Mouse (Mus musculus): ENCODE results near the gene Rdh11.
"Not testable (repeated sequence)": the region's sequence is repeated elsewhere in the genome, so short reads cannot be mapped to it uniquely, and the experiment has no call there.

Rdh11 gene

DNA sequence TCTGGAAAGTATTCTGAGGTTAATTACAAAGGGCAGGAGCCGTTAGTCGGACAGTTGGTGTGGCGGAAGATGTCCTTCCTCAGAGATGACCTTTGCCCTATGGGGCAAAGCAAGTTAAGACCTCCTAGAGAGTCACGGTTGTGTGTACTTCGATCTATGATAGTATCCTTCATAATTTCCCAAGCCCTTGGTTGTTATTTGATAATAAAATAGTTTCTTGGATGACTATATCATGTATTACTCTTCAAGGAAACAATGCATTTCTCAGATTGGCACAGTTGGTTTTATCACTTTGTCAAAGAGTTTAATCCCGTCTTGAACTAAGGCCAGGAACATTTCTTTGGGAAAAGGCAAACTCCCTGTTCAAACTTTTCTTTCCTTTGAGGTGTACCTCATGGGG lies at the start of gene Rdh11:
Gene Rdh11 (minus strand): TSS at position 101 of the 400 bp plus-strand sequence.
- DNase-seq (ENCODE audit: low spot score): no peak

DNA sequence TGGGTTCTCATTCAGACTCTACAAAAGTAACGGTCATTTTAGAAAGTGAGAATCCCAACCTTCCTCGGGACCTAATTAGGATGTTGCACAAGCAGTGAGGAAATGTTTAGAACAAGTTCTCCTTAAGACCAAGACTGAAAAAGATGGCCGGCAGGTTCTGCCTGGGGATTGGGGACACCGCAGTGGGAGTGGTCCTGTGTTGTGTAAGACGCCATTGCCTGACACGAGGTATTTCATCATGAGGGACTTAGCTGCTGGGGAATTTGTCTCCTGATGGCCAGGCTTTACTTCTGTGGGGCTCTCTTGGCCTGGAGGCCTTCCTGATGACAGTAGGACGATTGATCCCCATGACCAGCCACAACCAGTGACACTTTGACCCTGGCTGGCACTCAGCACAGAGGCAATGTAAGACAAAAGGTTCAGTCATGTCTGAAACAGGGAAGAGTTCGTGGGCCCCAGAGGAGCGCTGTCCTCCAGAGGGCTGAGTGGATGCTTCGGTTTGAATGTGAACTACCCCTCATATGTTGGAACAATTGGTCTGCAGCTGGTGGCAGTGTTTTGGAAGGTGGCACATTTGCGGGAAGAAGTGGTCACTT lies 43.5 kb upstream of the Rdh11 start:
- DNase-seq (ENCODE audit: low spot score): no peak

- no peak for DNase-seq (ENCODE audit: low spot score)
These were observed 25.4 kb upstream of the Rdh11 start for GRCm38 (mm10) chr12:79217511-79217910.

DNA sequence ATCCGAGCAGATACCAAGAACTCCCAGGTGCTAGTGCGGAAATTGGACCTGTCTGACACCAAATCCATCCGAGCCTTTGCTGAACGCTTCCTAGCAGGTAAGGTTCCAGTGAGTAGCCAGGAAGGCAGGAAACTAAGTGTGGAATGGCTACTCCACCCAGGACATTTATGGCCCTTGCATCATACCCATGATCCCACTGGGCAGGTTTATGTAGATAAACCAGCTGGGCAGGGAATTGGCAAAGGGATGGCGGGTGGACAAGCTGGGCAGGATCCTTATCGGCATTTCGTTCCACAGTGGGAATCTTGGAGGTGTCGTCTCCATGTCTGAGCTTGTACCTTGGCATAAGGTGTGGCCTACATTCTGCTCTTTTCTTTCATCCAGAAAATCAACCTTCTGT lies 19.4 kb upstream of the Rdh11 start:
- DNase-seq (ENCODE audit: low spot score): no peak

DNA sequence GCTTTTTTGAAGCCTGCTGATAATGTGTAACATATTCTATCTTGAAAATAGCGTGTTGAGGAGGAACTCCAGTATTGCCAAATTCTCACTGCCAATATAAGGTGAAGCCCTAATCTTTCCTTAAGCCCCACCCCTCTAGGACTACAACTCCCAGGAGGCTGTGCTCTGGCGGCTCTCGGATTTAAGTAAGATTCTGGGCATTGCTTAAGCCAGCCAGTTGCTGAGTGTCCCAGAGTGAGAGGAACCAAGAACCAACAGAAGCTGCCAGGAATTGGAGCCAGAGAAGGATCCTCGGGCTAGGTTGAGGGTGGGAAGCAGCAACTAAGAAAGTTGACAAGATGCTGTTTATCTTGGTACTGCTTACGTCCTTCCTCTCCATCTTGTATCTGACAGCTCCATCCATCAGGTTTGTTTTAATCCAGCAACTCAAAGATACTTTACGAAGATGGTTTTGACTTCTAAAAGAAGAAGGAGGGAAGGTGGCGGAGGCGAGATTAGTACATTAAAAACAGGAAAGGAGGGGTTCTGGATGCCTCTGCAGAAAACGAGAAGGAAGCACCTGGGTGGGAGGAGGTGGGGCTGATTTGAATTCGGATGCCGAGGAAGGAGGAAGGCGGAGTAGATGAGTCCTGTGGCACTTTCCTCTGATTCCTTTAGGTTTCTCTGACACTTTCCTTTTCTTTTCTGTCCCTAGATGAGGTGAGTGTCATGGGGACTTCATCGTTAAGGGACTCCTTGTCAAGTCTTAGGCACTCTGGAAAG lies 16.8 kb upstream of the Rdh11 start, which contains the start of gene Rdh12:
Gene Rdh12 (plus strand): TSS at position 212 of the 762 bp plus-strand sequence.
- DNase-seq (ENCODE audit: low spot score): peak; percentile 3

- no peak for DNase-seq (ENCODE audit: low spot score)
These were observed 9.8 kb upstream of the Rdh11 start for GRCm38 (mm10) chr12:79201882-79202281.

DNA sequence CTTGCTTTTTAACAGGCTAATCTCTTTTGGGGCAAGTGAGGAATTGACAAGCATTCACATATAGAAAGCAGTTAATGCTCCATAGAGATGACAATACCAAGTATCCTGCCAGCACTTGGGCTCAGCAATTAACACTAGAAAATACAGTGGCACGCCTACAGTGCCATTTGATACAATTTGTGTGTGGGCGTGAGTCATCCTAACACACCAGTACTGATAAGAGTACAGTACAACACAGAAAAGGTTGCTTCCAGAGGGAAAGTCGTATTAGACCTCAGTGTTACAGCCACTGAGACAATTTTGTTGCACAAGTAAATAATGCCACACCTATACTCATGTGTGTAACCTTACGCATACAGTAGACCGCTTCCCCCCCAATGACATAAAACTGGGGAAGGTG lies 5.0 kb upstream of the Rdh11 start:
- DNase-seq (ENCODE audit: low spot score): no peak

- DNase-seq (ENCODE audit: low spot score): peak; percentile 21
These were observed 1.3 kb upstream of the Rdh11 start for GRCm38 (mm10) chr12:79193441-79193840.

DNA sequence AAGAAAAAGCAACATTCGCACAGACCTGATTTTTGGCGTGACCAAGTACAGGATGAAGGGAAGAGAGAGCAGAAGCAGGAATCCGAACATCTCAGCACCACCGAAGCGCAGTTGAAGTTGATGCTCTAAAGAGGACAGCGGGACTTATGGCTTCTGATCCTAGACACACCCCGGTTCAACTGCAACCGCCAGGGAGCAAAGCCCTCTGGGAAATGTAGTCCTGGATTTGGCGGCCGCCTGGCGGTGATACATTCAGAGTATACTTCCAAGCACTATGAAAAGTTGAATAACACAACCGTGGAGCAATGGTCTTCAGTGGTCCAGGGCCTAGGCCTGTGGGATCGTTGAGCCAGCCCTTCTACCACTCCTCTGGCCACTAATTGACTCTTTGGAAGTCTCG lies 392 bp downstream of the Rdh11 start:
- DNase-seq (ENCODE audit: low spot score): peak; percentile 18

DNA sequence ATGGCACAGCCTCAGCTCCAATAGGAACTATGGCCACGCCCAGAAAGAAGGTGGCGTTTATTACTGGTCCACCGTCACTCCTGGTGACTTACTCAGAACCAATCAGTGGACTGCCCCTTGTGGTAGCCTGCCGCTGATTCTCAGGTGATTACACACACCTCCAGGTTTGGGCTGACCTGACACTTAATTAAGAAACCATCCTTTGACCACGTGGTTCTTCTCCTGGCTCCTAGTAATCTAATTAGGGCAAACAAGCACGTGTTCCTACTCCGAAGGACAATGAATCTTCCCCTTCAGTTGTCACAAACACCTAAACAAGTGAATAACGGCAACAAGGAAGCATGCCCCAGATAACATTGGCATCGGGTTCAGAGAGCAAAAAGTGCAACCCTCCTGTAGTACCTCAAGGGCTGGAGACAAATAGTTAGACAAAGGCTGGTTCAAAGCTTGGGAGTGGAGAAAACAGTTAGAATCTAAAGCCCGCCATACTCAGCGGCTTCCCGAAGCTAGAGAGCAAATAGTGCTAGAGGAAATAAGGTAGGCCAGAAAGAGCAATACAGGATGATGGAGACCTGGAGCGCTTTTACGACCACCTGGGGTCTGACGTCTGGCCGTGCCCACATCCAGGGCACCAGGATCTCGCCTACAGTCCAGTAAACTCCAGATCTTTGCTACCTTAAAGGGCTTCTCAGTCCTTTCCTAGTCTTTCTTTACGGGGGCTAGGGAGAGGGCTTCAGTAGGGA lies 991 bp downstream of the Rdh11 start:
- peak; percentile 5 for DNase-seq (ENCODE audit: low spot score)

- DNase-seq (ENCODE audit: low spot score): not testable (repeated sequence)
These were observed 6.9 kb downstream of the Rdh11 start for GRCm38 (mm10) chr12:79185160-79185559.

GRCm38 (mm10) chr12:79175998-79176397 lies 16.1 kb downstream of the Rdh11 start:
- DNase-seq (ENCODE audit: low spot score): no peak

DNA sequence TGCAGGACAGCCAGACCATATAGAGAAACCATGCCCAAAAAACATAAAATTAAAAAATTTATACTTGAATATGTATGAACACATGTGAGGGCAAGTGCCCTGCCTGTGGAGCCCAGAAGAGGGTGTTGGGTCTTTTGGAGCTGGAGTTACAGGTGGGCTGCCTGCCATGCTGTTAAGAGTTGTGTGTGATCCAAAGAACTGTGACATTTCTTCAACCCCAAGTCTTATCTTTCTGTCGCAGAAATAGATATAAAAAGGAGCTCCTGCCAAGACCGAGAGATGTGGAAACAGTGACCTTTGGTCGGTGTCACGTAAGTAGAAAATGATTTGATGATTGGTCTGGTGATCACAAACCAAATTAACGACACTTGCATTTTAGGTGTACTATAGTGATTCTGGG lies 18.4 kb downstream of the Rdh11 start:
- no peak for DNase-seq (ENCODE audit: low spot score)

DNA sequence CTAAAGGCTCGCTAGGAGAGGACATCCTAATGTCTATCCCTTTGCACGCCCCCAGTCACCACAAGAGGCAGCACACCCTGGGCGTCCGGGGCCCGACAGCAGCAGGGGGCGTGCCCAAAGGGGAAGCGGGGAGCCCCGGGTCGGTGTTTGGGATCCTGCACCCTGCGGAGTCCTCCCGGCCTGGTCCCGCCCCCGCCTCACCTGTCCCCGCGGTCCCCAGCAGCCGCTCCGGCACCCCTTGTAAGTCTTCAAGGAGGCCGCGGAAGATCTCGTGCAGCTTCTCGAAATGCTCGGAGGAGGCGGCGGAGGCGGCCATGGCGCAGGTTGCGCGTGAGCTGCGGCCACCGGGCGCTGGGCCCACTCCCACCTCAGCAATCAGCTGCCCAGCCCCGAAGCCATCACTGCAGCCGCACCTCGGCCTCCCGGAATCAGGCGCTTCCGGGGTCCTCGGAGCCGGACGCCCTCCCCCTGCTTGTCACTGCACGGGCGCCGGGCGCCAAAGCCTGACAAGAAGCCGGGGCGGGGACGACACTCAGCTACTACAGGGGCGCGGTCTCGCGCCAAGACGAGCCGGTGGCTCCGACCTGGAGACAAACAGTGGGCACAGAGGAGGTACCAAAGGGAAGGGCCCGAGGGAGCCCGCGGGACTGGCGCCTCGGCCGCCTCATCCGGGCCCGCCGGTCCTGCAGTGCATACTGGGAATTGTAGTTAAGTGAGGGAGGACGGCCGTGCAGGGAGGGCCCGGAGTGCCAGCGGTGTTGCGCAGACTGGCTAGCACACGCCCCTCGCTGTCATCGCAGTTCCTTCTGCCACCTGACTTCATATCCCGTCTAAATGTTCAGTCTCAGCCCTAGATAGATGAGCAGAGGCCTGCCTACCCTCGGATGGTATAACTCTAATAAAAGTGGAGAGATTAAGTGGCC lies 19.8 kb downstream of the Rdh11 start, which contains the start of gene Vti1b:
Gene Vti1b (minus strand): TSS at position 649 of the 923 bp plus-strand sequence.
- DNase-seq (ENCODE audit: low spot score): peak; percentile 95

DNA sequence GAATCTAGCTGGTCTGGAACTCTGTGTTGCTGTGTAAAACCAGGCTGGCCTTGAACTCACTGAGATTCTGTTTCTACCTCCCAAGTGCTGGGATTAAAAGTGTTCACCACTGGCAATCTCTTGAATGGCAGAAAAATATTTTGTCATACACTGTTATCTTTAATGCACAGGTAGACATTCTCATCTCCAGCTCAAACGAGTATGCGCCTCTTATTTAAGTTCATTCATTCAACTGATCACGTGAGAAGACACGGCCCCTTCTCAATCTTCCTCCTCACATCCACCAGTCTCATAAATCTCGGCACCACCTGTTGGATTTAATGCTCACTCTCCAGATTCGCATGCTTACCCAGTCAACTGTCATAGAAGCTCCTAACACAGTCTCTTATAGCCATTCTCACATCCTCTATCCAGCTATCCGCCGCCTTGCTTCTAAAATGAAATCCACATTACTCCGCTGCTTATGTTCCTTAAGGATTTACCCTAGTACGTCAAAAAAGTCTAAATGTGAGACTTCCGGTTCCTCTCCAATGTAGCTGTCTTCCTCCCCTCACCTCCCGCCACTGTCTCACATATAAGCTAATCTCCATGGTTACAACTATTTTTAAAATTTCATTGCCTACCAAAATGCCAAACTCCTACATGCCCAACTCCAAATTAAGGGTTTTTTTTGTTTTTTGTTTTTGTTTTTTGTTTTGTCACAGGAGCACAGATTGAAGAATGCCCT lies 20.7 kb downstream of the Rdh11 start:
- no peak for DNase-seq (ENCODE audit: low spot score)

- no peak for DNase-seq (ENCODE audit: low spot score)
These were observed 21.7 kb downstream of the Rdh11 start for GRCm38 (mm10) chr12:79170421-79170820.

DNA sequence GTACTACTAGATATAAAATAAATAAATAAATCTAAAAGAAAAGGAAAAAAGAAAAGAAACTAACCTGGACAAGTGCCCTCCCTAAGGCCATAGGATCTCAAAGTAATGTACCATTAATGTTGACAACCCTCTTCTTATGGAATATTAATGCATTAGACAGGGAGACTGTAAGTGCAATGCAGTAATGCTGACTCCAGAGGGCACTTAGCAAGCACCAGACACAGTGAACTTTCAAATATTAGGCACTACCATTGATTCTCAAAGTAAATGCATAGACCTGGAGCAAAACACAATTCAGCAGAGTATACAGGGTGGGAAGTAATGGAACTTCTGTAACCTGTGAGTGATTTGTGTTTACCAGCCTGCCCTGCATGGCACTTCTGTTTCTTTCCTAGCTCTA lies 22.9 kb downstream of the Rdh11 start:
- no peak for DNase-seq (ENCODE audit: low spot score)

DNA sequence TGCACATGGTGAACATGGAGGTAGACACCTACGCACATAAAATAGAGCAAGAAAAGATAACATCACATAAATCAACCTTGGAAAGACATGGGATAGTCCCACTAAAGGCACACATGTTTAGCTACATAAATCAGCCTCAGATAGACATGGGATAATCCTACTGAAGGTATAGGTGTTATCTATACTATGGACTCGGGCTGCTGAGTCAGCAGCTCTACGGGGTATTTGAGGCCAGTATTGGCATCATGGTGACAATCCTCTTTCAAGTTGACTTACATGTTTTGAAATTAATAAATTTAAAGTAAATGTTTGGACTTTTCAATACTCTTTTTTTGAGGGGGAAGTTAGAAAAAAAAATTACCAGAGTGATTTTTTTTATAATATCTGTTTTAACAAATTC lies 29.2 kb downstream of the Rdh11 start:
- no peak for DNase-seq (ENCODE audit: low spot score)

GRCm38 (mm10) chr12:79149653-79150052 lies 42.4 kb downstream of the Rdh11 start:
- DNase-seq (ENCODE audit: low spot score): no peak

DNA sequence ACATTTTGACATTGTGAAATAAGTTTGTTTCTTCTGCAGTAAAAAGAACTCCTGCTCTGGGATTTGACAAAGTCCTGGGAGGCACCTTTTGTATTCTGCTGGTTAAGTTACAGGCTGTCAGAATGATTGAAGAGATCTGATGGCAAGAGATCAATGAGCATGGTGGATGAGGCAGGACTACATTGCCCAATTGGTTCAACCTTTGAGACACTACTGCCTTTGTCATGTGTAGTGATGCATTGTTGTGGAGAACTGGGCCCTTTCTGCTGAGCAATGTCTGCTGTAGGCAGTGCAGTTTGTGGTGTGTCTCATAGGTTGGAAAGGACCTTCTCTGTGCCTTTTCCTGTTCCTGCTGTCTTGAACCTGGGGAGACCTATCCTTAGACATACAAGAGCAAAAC lies 50.7 kb downstream of the Rdh11 start:
- no peak for DNase-seq (ENCODE audit: low spot score)

DNA sequence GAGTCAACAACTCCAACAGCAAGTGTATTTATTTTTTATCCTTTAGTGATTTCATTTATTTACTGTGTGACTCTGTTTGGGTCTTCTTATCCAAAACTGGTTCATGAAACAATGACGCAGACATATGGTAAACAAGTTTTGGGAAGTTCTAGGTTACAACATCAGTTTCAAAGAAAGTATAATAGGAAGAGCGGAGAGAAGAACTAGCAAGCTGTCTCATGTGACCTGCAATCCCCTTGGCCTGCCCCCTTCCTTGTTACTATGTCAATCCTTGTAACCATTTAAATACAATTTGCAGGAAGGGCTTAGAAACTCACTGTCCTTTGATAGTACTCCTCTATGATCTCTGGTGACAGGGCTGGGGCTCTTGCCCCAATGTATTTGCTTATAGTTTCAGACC lies 51.3 kb downstream of the Rdh11 start:
- no peak for DNase-seq (ENCODE audit: low spot score)
